Mouse (Mus musculus) embryo, embryonic 10.5 days (tissue): Measurements from ENCODE around the gene Ctnnbip1.

Source experiments
- DNase-seq: peaks from one replicate; pipeline ENCODE4 v3.0.0-alpha.2; 2015; ENCODE audit warnings: low spot score

The Ctnnbip1 gene

GRCm38 (mm10) chr4:149517868-149518340 is at the start of gene Ctnnbip1:
Gene Ctnnbip1, plus strand, starts transcription at chr4:149518236.
- DNase-seq = peak; percentile 98

- DNase-seq = no peak
Observed at GRCm38 (mm10) chr4:149469557-149469956, 48.5 kb upstream of the Ctnnbip1 start.

- no peak for DNase-seq
Observed at GRCm38 (mm10) chr4:149475096-149475495, 42.9 kb upstream of the Ctnnbip1 start.

- no peak for DNase-seq
Observed at GRCm38 (mm10) chr4:149477078-149477477, 41.0 kb upstream of the Ctnnbip1 start, which contains the start of gene Tmem274. Gene Tmem274, plus strand, starts transcription at chr4:149477378.

- no peak for DNase-seq
Observed at GRCm38 (mm10) chr4:149484566-149484965, 33.5 kb upstream of the Ctnnbip1 start.

GRCm38 (mm10) chr4:149485053-149485824 is 32.8 kb upstream of the Ctnnbip1 start, which contains the start of the genes Nmnat1 and Lzic:
Gene Nmnat1, minus strand, starts transcription at chr4:149485202.
Gene Lzic, plus strand, starts transcription at chr4:149485229.
- peak; percentile 96 for DNase-seq

GRCm38 (mm10) chr4:149485825-149486206 is 32.2 kb upstream of the Ctnnbip1 start:
- DNase-seq = peak; percentile 68

GRCm38 (mm10) chr4:149487729-149488128 is 30.3 kb upstream of the Ctnnbip1 start:
- no peak for DNase-seq

GRCm38 (mm10) chr4:149489415-149490240 is 28.4 kb upstream of the Ctnnbip1 start:
- no peak for DNase-seq

GRCm38 (mm10) chr4:149491151-149491550 is 26.9 kb upstream of the Ctnnbip1 start:
- DNase-seq = no peak

GRCm38 (mm10) chr4:149496612-149497011 is 21.4 kb upstream of the Ctnnbip1 start:
- DNase-seq = peak; percentile 72

- no peak for DNase-seq
Observed at GRCm38 (mm10) chr4:149498901-149499300, 19.1 kb upstream of the Ctnnbip1 start.

GRCm38 (mm10) chr4:149499790-149500189 is 18.2 kb upstream of the Ctnnbip1 start:
- no peak for DNase-seq

GRCm38 (mm10) chr4:149504363-149504762 is 13.7 kb upstream of the Ctnnbip1 start:
- DNase-seq = no peak

GRCm38 (mm10) chr4:149504858-149505257 is 13.2 kb upstream of the Ctnnbip1 start:
- DNase-seq = no peak

GRCm38 (mm10) chr4:149505261-149505967 is 12.6 kb upstream of the Ctnnbip1 start:
- no peak for DNase-seq

GRCm38 (mm10) chr4:149506904-149507303 is 11.1 kb upstream of the Ctnnbip1 start:
- no peak for DNase-seq

- no peak for DNase-seq
Observed at GRCm38 (mm10) chr4:149511221-149511646, 6.8 kb upstream of the Ctnnbip1 start.

GRCm38 (mm10) chr4:149512072-149512471 is 6.0 kb upstream of the Ctnnbip1 start:
- no peak for DNase-seq

- DNase-seq = no peak
Observed at GRCm38 (mm10) chr4:149515706-149516105, 2.3 kb upstream of the Ctnnbip1 start.

GRCm38 (mm10) chr4:149518351-149519220 is 550 bp downstream of the Ctnnbip1 start:
- DNase-seq = no peak
